Mouse (Mus musculus): ENCODE results near the gene Xntrpc. TPM values are rescaled to one million over a fixed set of nuclear protein-coding genes. Genes with fewer than 3 reads are reported as not detected.
"Not testable (repeated sequence)": the region's sequence is repeated elsewhere in the genome, so short reads cannot be mapped to it uniquely, and the experiment has no call there.

Gene Xntrpc
- total RNA-seq (2021): under 1 TPM; 0.81 to 0.92 TPM

DNA sequence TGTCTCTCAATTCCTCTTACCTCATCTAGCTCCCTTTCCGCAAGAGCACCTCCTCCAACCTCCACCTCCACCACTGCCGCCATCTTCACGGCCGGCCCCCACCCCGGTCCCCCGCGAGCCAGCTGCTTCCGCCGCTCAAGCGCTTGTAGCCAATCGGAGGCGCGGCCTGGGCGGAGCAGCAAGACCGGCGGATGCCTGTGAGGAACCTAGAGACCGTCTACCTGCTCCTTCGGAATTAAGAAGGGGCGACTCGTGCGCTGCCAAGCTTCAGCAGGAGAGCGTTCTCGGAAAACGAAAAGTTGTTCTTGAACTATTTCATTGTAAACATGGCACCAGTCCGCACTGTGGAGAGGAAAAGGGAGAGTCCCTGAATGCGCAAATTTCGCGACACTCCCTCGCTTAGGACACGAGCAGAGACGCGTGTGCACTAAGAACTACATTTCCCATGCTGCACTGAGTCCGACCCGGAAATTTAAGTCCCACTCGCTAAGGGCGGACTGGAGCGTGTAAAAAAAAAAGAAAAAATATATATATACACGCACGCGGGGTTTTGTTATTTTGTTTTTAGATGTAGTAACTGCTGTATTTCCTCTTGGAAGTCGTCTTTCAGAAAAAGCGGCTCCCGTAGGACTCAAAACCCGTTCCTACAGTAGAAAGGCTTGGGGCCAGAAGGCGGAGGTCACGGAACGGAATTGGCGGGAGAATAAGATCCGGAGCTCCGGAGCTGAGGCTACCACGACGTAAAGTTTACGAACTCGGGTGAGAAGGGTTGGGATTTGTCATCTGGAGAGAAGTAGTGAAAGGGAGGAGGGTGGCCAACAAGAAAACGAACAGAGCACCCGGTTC lies at the start of gene Xntrpc, which contains the start of the genes Rnf121 and Xndc1:
Xntrpc (plus strand) TSS at position 668 of the 846 bp plus-strand sequence.
Rnf121 (minus strand) TSS at position 424 of the 846 bp plus-strand sequence.
Xndc1 (plus strand) TSS at position 466 of the 846 bp plus-strand sequence.
- intact Hi-C loops (cut with DNase I): loop anchor here (2.0 kb wide), 1 partner anchor 66 kb away; no protein-coding TSS in a partner anchor

DNA sequence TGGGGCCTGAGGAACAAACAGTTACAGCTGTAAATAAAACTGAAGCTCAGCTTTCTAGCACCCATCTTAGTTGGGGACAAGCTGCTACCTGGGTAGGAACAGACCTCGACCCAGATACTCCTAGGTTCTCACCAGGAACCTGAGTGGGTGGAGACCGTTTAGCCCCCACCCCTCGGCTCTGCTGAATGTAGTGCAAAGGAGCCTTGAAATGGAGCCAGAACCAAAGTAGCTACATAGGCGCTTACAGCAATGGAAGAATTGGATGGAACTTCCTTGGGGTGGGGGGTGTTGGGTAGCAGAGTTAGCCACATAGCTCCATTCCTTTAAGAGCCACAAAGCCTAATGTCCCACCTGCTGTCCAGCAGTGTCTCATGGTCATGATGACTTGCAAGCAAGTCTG lies 48.6 kb upstream of the Xntrpc start:
- no peak for DNase-seq
- intact Hi-C loops (cut with DNase I): no loop called here

More for the DNA sequence above, at the start of gene Xntrpc, which contains the start of the genes Rnf121 and Xndc1:
- DNase-seq: peak; percentile 95 to 96

DNA sequence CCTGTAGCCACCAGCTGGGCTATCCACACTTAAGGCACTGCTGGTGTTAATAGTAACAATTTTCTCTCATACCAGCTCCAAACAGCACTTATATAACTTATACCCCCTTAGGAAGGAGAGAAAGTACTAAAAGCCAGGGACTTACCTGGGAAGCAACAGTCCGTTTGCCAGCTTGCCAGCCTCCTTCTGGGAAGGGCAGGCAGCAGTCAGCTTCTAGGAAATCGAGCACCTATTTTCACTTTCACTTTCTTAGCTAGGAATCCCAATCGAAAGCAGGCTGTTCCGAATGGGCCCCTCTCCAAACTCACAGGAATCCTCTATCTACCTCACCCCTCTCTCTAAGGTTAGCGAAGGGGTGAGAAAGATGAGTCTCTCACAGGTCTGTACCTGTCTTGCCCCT lies 48.1 kb upstream of the Xntrpc start:
- intact Hi-C loops (cut with DNase I): no loop called here
- DNase-seq: peak in 1 of 2 experiments; percentile 52

DNA sequence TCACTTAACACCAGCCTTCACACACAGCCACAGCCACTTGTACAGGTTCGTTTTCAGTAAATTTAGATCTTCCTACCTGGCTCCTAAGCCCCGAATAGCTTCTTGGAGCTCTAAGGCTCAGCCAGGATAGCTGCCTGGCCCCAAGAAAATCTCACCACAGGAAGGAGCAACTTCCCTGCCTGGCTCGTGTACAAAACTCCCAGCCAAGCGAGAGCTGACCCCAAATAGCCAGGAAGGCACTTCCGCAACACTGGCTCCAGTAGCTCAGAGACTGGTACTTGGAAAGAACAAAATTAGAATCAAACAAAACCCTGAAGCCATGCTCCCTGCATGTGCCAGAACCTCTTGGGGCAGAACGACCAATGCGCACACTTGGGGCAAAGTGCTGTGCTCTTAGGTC lies 47.5 kb upstream of the Xntrpc start:
- peak; percentile 47 to 55 for DNase-seq
- intact Hi-C loops (cut with DNase I): no loop called here

DNA sequence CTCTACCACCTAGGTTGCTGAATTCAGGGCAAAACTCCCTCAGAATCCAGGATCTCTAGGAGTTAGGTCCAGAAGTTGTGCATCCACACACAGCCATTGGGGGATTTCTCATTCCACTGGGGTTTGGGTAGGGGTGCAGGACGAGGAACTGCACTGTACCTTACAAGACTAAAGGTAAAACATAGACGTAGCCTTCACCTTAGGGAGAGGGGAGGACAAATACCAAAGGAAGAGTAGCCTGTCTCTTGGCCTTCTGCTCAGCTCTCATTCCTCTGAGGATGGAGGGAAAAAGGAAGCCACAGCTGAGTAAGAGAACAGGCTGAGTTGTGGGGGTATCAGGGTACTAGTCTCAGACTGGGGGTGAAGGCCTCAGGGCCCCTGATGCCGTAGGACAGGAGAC lies 46.9 kb upstream of the Xntrpc start, which contains the start of gene Il18bp:
Il18bp (minus strand) TSS at position 101 of the 400 bp plus-strand sequence.
- intact Hi-C loops (cut with DNase I): no loop called here
- no peak for DNase-seq

DNA sequence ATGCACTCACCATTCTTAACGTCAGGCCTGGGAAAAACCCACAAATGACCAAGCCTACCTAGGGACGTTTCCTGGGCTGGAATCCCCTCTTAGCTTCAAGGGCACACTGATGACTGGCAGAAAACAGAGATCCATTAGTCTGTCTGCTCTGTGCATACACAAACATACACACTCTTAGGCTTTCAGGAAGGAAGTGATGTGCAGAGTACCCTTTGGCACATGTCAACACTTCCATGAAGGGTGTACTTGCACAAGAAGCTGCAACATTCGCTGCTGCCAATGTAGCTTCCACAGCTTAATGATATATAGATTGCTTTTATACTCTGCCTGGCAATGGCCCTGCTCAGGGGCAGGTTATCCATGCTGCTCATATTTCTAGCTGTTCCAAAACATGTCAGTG lies 46.2 kb upstream of the Xntrpc start:
- DNase-seq: no peak
- intact Hi-C loops (cut with DNase I): no loop called here

GRCm38 (mm10) chr7:102020934-102021333 lies 44.6 kb upstream of the Xntrpc start:
- intact Hi-C loops (cut with DNase I); DNase-seq: not testable (repeated sequence)

DNA sequence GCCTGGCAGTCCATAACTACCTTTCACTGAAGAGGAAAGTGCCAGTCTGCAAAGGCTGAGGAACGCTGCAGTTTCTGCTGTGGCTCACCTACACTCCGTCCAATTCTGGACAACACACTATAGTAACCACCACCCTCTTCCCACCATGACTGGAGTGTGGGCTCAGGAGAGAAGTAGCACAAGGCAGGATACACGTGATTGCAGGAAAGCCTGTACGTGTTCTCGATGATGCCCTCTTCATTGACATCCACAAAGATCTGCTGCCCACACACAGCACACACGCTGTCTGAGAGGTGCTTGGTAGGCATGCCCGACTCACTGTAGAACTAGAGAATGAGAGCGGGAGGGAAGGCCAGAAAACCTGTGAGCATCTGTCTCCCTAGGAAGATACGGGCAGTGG lies 41.7 kb upstream of the Xntrpc start:
- intact Hi-C loops (cut with DNase I): no loop called here
- DNase-seq: no peak

DNA sequence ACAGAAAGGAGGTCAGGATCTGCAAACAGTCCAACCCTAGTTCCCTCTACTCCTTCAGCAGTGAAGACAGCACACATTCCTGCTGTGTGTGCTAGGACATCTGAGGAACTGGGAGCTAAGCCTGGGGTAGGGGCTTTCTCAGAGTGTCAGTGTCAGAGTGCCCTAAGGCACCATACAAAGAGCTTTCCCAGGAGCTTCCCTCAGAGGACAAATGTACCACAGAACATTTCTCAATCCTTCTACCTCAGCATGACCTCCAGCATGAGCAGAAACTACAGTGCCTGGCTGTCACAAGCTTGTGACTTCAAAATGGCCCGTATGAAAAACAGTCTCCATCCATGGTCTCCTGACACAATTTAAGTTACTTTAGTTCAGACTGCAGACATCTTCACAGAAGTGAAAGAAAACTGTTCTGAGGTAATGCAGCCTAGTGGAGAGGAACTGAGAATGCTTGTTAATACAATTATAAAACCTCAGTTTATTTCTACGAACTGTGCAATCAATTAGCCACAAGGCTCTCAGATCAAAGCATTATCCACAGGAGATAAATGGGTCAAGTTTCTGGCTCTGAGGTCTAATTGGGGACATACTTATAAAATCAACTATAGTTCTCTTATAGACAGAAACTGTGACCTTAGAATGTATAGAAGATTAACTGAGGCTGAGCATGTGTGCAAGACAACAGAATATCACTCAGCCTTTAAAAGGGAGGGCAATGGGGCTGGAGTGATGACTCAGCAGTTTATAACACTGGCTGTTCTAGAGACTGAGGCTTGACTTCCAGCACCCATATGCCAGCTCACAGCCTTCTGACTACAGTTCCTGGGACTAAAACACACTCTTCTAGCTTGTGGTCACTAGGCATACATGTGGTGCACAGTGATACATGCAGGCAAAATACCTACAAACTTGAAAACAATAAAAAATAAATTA lies 40.1 kb upstream of the Xntrpc start:
- no peak for DNase-seq
- intact Hi-C loops (cut with DNase I): no loop called here

GRCm38 (mm10) chr7:102034904-102035303 lies 30.6 kb upstream of the Xntrpc start:
- DNase-seq: no peak
- intact Hi-C loops (cut with DNase I): no loop called here

DNA sequence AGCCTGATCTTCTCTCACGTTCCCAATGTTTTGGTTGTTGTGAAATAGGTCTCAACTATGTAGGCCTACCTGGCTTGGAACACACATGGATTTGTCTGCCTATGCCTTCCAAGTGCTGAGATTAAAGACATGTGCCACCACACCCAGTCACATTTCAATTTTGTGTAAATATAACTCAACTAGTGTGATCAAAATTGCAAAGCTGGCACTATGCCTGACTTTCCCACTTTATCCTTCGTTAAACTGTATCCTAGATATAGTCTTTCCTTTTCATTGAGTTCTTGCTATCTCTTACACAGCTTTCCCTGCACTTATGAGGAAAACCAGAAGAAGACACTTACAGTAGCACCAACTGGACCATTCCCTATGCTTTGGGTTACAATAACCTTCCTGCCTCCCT lies 30.0 kb upstream of the Xntrpc start:
- no peak for DNase-seq
- intact Hi-C loops (cut with DNase I): no loop called here

DNA sequence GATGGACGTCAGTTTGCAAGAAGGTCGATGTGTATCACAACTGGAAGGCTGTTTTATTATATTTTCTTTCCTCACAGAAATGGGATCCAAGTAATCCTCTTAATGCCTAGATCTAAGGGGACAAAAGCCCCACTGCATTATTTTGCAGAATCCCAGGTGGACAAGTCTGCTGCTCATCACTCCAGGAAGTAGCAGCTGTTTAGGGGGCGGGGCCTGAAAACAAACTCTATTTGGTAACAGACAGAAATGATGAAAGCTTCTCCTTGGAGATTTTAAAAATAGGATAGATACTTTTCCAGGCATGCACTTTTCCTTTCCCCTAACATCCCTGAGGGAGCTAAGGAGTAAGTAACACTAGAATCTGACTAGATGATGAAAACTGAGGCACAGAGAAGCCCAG lies 28.2 kb upstream of the Xntrpc start:
- intact Hi-C loops (cut with DNase I): no loop called here
- no peak for DNase-seq

DNA sequence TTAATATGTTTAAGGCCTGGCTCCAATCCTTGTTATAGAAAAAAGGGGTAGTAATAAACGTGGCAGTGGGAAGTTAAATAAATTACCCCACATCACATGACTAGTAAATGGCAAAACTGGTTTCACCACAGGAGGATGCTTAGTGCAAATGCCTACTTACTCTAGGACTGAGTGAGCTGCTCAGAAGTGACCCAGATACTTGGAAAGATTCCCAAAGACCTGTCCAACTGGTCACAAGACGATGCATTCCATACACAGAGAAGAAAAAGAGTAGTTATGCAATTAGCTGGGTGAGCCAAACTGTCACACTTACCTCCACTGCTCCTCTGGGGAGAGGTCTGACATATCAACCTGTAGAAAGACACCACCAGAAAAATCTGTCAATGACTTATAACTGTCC lies 23.2 kb upstream of the Xntrpc start:
- no peak for DNase-seq
- intact Hi-C loops (cut with DNase I): no loop called here

DNA sequence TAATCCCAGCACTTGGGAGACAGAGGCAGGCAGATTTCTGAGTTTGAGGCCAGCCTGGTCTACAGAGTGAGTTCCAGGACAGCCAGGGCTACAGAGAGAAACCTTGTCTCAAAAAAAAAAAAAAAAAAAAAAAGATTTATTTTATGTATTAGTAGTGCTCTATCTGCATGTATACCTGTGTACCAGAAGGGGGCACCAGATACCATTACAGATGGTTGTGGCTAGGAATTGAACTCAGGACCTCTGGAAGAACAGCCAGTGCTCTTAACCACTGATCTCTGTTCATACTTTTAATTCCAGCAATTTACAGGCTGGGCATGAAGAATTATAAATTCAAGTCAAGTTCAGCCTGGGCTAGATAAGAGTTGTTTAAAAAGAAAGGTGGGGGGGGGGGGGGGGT lies 17.0 kb upstream of the Xntrpc start:
- DNase-seq; intact Hi-C loops (cut with DNase I): not testable (repeated sequence)

- intact Hi-C loops (cut with DNase I): loop anchor here (5.0 kb wide), 1 partner anchor 129 kb away; the partner anchor contains the start of genes Lrrc51 and Numa1
- no peak for DNase-seq
These were observed 4.2 kb upstream of the Xntrpc start for GRCm38 (mm10) chr7:102061353-102061752.

DNA sequence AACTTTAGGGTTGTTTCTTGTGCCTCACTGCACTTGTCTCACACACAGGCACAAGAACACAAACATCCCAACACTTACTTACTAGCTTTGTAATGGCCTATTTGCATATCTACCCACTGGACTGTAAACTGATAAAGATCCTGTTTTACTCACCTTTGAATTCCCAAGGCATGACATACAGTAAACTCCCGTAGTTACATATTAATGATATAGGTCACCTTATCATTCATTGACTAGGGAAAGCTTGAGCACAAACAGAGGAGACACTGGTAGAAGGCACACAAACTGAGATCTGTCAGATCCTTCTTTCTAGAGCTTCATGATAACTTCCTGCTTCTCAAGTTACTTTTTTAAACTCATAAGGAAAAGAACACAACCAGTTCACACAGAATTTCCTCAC lies 3.3 kb upstream of the Xntrpc start:
- DNase-seq: no peak
- intact Hi-C loops (cut with DNase I): loop anchor here (5.0 kb wide), 1 partner anchor 130 kb away; the partner anchor contains the start of genes Lrrc51 and Numa1

- intact Hi-C loops (cut with DNase I): loop anchor here (2.0 to 5.0 kb wide), 2 partner anchors 65 to 132 kb away; partner anchors contain the start of genes Lrrc51 and Numa1
- DNase-seq: no peak
These were observed 1.6 kb upstream of the Xntrpc start for GRCm38 (mm10) chr7:102063891-102064290.

- no peak for DNase-seq
- intact Hi-C loops (cut with DNase I): loop anchor here (2.0 to 5.0 kb wide), 2 partner anchors 66 to 132 kb away; partner anchors contain the start of genes Lrrc51 and Numa1
These were observed 863 bp upstream of the Xntrpc start for GRCm38 (mm10) chr7:102064655-102065045.

- intact Hi-C loops (cut with DNase I): no loop called here
- DNase-seq: no peak
These were observed 850 bp downstream of the Xntrpc start for GRCm38 (mm10) chr7:102066363-102066762.

GRCm38 (mm10) chr7:102076714-102077296 lies 11.3 kb downstream of the Xntrpc start:
- DNase-seq: peak in 1 of 2 experiments; percentile 44
- intact Hi-C loops (cut with DNase I): loop anchor here (2.0 to 5.0 kb wide), 2 partner anchors 80 to 424 kb away; no protein-coding TSS in a partner anchor

Measured in heart, postnatal 10 days (tissue).